23 mouse cellular contexts compared by ENCODE assay signal in the genomic region with DNA sequence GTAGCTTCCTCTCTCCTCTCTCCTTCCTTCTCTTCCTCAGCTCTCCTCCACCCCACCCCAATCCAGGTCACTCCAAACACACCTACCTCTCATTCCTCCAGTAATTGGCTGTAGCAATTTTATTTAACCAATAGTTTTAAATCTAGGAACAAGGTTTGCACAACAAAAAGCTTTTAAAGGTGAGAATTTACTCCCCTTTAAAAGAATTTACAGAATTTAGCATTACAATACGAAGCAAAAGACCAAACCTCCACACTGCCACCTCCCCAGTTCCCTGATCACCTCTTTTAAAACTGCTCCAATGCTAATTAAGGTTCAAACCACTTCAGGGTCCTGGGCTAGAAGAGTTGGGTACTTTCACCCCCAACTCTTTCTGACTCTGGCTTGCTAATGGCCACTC. TPM values are rescaled to one million over a fixed set of nuclear protein-coding genes. Genes with fewer than 3 reads are reported as not detected.
"Had no signal": no experiment of that assay in that cellular context is flagged by ENCODE, and none has a peak within 500 bp of the region (broad histone marks: within the 10 kb centered on the region; RNA-seq: fewer than 3 reads in every experiment).

No protein-coding gene starts in this region.

- DNase-seq: lung, adult 18-20 months; lung, embryonic 14.5 days; lung, postnatal 10 days; midbrain, embryonic 14.5 days; retina, postnatal 1 day; right cerebral cortex, adult 18-20 months; right cerebral cortex, postnatal 25 days; right cerebral cortex, postnatal 4 days; spleen, adult 18-20 months; thymus, adult 18-20 months; thymus, postnatal 14 days; thymus, postnatal 36 days had no signal

- H3K4me3 ChIP-seq: midbrain, embryonic 10.5 days; midbrain, embryonic 12.5 days; myocyte; neural tube, embryonic 13.5 days; neural tube, embryonic 15.5 days had no signal

- H3K27me3 ChIP-seq: midbrain, embryonic 12.5 days; neural tube, embryonic 13.5 days; neural tube, embryonic 15.5 days had no signal

- H3K9me3 ChIP-seq: midbrain, embryonic 10.5 days; midbrain, embryonic 12.5 days; neural tube, embryonic 13.5 days; neural tube, embryonic 15.5 days had no signal

- H3K4me1 ChIP-seq: midbrain, embryonic 12.5 days; neural tube, embryonic 13.5 days; neural tube, embryonic 15.5 days had no signal

- ATAC-seq: midbrain, embryonic 16.5 days had no signal

- H3K36me3 ChIP-seq: midbrain, embryonic 10.5 days; midbrain, embryonic 12.5 days; neural tube, embryonic 13.5 days; neural tube, embryonic 15.5 days had no signal

- H3K27ac ChIP-seq: midbrain, embryonic 10.5 days; midbrain, embryonic 12.5 days; neural tube, embryonic 13.5 days; neural tube, embryonic 15.5 days had no signal

- H3K9ac ChIP-seq: lung, embryonic 14.5 days; midbrain, embryonic 12.5 days; neural tube, embryonic 13.5 days; neural tube, embryonic 15.5 days had no signal

RNA-seq across cellular contexts. Expression of a gene that starts 26.9 kb away (rescaled TPM):
- total RNA-seq: megakaryocyte, adult 5-6 weeks; megakaryocyte-erythroid progenitor cell, adult 5-6 weeks had no signal
- polyA plus RNA-seq: lung, embryonic 14.5 days; lung, embryonic 16.5 days; midbrain, embryonic 10.5 days; midbrain, embryonic 12.5 days; midbrain, embryonic 14.5 days; midbrain, embryonic 16.5 days; myocyte; neural tube, embryonic 11.5 days; neural tube, embryonic 13.5 days; stomach, embryonic 14.5 days had no signal
